Mouse (Mus musculus) megakaryocyte, embryonic 14.5 days (primary cell): ENCODE measurements at regions not wholly inside any gene's neighbourhood (a gene's known extent, or its start where the extent isn't known, plus 50 kb on each side); places are given as distances from the start of the nearest gene placed in this dataset.

Experiments
- FLI1 ChIP-seq: IDR thresholded peaks from 2 replicates; pipeline ENCODE4 v1.6.1; 2012; ENCODE audit warnings: low read length, inconsistent platforms, mixed read lengths
- GATA1 ChIP-seq: IDR thresholded peaks from 3 replicates; pipeline ENCODE4 v1.6.1; 2012; ENCODE audit warnings: mixed read lengths, low read length, inconsistent platforms, borderline replicate concordance

GRCm38 (mm10) chr6:35924189-35924588 is 384.5 kb upstream of the Mtpn start:
- TF ChIP-seq GATA1 (no peak), FLI1 (no peak)
